Mouse (Mus musculus) small intestine, adult 2 months (tissue): ENCODE measurements at regions not wholly inside any gene's neighbourhood (a gene's known extent, or its start where the extent isn't known, plus 50 kb on each side); places are given as distances from the start of the nearest gene placed in this dataset.

Experiments
- H3K27ac ChIP-seq: fragments of 200-500 bp; 2 replicates; pipeline ENCODE4 v1.5.1; 2012; ENCODE audit warnings: low read depth, low read length, control low read depth, inconsistent platforms; ENCODE audit not compliant: insufficient read depth
- H3K27me3 ChIP-seq: fragments of 200-500 bp; 2 replicates; pipeline ENCODE4 v1.6.1; 2012; ENCODE audit warnings: mild to moderate bottlenecking, moderate library complexity, low read length, inconsistent platforms; ENCODE audit not compliant: control insufficient read depth, insufficient read depth
- H3K36me3 ChIP-seq: fragments of 200-500 bp; 2 replicates; pipeline ENCODE4 v1.6.1; 2012; ENCODE audit warnings: mild to moderate bottlenecking, low read length, control low read depth, inconsistent platforms; ENCODE audit not compliant: control insufficient read depth, insufficient read depth
- H3K4me1 ChIP-seq: fragments of 200-500 bp; 2 replicates; pipeline ENCODE4 v1.6.1; 2012; ENCODE audit warnings: low read length, inconsistent platforms, mixed read lengths; ENCODE audit not compliant: control insufficient read depth, insufficient read depth, insufficient read length
- H3K4me3 ChIP-seq: fragments of 200-500 bp; 2 replicates; pipeline ENCODE4 v1.5.1; 2012; ENCODE audit warnings: low read depth, mild to moderate bottlenecking, control low read depth, inconsistent platforms, low read length, moderate library complexity
- CTCF ChIP-seq: fragments of 200-500 bp; IDR thresholded peaks from 2 replicates; pipeline ENCODE4 v1.5.1; 2012; ENCODE audit warnings: low read depth, mild to moderate bottlenecking, control low read depth, inconsistent platforms, low read length, moderate library complexity, mixed read lengths; ENCODE audit not compliant: insufficient replicate concordance, insufficient read length; ENCODE audit errors: extremely low read depth
- POLR2A ChIP-seq: fragments of 200-500 bp; IDR thresholded peaks from 2 replicates; pipeline ENCODE4 v1.6.1; 2012; ENCODE audit warnings: low read depth, mild to moderate bottlenecking, control low read depth, inconsistent platforms, low read length, moderate library complexity
- WGBS: fragments of 180-500 bp; shearing (Covaris S2); methylation state at CpG from one replicate; pipeline ENCODE4 v1.1.7; 2018; 5-methylcytosine and 5-hydroxymethylcytosine counted together

GRCm38 (mm10) chr12:110371886-110372690 lies 74.8 kb upstream of the Ppp2r5c start:
- TF ChIP-seq CTCF (no peak), POLR2A (no peak)
- no peak overlapping the region for H3K4me3 ChIP-seq
- H3K4me1 ChIP-seq: no peaks in the 10 kb centered on the region
- H3K36me3 ChIP-seq: no peaks in the 10 kb centered on the region
- H3K27ac ChIP-seq: no peak overlapping the region
- WGBS: 88% methylated on average over 13 of the region's 13 CpGs
- peaks cover 11% of the 10 kb centered on the region; the same call in 1 of the 2 replicates for H3K27me3 ChIP-seq

GRCm38 (mm10) chr12:110372986-110373385 lies 73.9 kb upstream of the Ppp2r5c start:
- WGBS: 71% methylated on average over 9 of the region's 9 CpGs

GRCm38 (mm10) chr12:110373408-110374065 lies 73.4 kb upstream of the Ppp2r5c start:
- no peaks in the 10 kb centered on the region for H3K4me1 ChIP-seq
- TF ChIP-seq CTCF (peak; percentile 88), POLR2A (no peak)
- H3K4me3 ChIP-seq: no peak overlapping the region
- WGBS: 2% methylated on average over 27 of the region's 27 CpGs
- peaks cover 11% of the 10 kb centered on the region; the same call in 1 of the 2 replicates for H3K27me3 ChIP-seq
- no peaks in the 10 kb centered on the region for H3K36me3 ChIP-seq
- no peak overlapping the region for H3K27ac ChIP-seq

More at GRCm38 (mm10) chr12:110372986-110373385, 73.9 kb upstream of the Ppp2r5c start:
- TF ChIP-seq POLR2A (no peak), CTCF (no peak)
- Histone ChIP-seq H3K36me3 (no peaks in the 10 kb centered on the region), H3K27ac (no peak overlapping the region), H3K27me3 (peaks cover 11% of the 10 kb centered on the region; the same call in 1 of the 2 replicates), H3K4me1 (no peaks in the 10 kb centered on the region), H3K4me3 (no peak overlapping the region)

- H3K27me3 ChIP-seq: peaks cover 11% of the 10 kb centered on the region; the same call in 1 of the 2 replicates
- H3K4me1 ChIP-seq: no peaks in the 10 kb centered on the region
- TF ChIP-seq CTCF: no peak
- no peak for TF ChIP-seq POLR2A
- WGBS: 4% methylated on average over 15 of the region's 15 CpGs
- no peak overlapping the region for H3K27ac ChIP-seq
- no peak overlapping the region for H3K4me3 ChIP-seq
- no peaks in the 10 kb centered on the region for H3K36me3 ChIP-seq
Measured at GRCm38 (mm10) chr12:110375139-110375538, 71.8 kb upstream of the Ppp2r5c start.

GRCm38 (mm10) chr12:110376062-110376837 lies 70.7 kb upstream of the Ppp2r5c start:
- Histone ChIP-seq H3K27ac (no peak overlapping the region), H3K4me3 (no peak overlapping the region), H3K36me3 (no peaks in the 10 kb centered on the region), H3K27me3 (peaks cover 11% of the 10 kb centered on the region; the same call in 1 of the 2 replicates), H3K4me1 (no peaks in the 10 kb centered on the region)
- TF ChIP-seq CTCF (no peak; the same call in 1 of the 2 replicates), POLR2A (no peak)
- 33% methylated on average over 7 of the region's 7 CpGs for WGBS

GRCm38 (mm10) chr12:110376838-110377150 lies 70.1 kb upstream of the Ppp2r5c start:
- WGBS: 60% methylated on average over 4 of the region's 4 CpGs
- TF ChIP-seq POLR2A (no peak), CTCF (no peak)

More at GRCm38 (mm10) chr12:110376838-110377150, 70.1 kb upstream of the Ppp2r5c start:
- no peaks in the 10 kb centered on the region for H3K36me3 ChIP-seq
- no peaks in the 10 kb centered on the region for H3K4me1 ChIP-seq
- H3K4me3 ChIP-seq: no peak overlapping the region
- no peak overlapping the region for H3K27ac ChIP-seq
- peaks cover 11% of the 10 kb centered on the region; the same call in 1 of the 2 replicates for H3K27me3 ChIP-seq
